Comparison of ENCODE assay signal across 9 mouse cellular contexts in genomic region chr15:61096021-61096781, GRCm38 (mm10).
A peak's percentile ranks its signal among the peaks of the same experiment; 100 is the strongest.
DNase-seq lines count a peak whose midpoint lies in the region; TF ChIP-seq lines count a peak whose summit lies in the region.
"Had no signal": no experiment of that assay in that cellular context is flagged by ENCODE, and none has a peak within 500 bp of the region (broad histone marks: within the 10 kb centered on the region; RNA-seq: fewer than 3 reads in every experiment).

No protein-coding gene starts in this region.

- no peaks in the 10 kb centered on the region for H3K9me3 ChIP-seq in CH12.LX (replicated peaks; ENCODE audit: low read length)
- H3K9me3 ChIP-seq: heart, embryonic 15.5 days had no signal

- peak; percentile 23 to 67; a peak in 2 of 4 replicates for TF ChIP-seq CTCF in CH12.LX (conservative IDR thresholded peaks at IDR 0.05 in 1 of 2, IDR thresholded peaks at IDR 0.05 in 1 of 2; ENCODE audit: low read depth in 2 of 2, low read length in 2 of 2)

- no peak overlapping the region for H3K4me3 ChIP-seq in CH12.LX (replicated peaks in 1 of 3; ENCODE audit: low read depth in 2 of 3, low read length in 2 of 3, poor library complexity in 1 of 3)
- H3K4me3 ChIP-seq: heart, embryonic 15.5 days had no signal

- H3K27me3 ChIP-seq in CH12.LX (replicated peaks): no peaks in the 10 kb centered on the region
- H3K27me3 ChIP-seq: heart, embryonic 15.5 days had no signal

- peak; percentile 39 for DNase-seq in heart, adult 8-10 months (ENCODE audit: low spot score)
- no peak for DNase-seq in heart, adult 11 months
- DNase-seq in CH12.LX (ENCODE audit: extremely low read depth): peak; percentile 24
- DNase-seq in embryo, embryonic 10.5 days (ENCODE audit: low spot score): peak; percentile 79
- peak; percentile 8 for DNase-seq in lung, postnatal 14 days
- no peak for DNase-seq in urinary bladder, adult 2 months (ENCODE audit: low spot score)
- no peak for DNase-seq in layer of hippocampus, adult 9-11 months
- no peak for DNase-seq in gastrocnemius, postnatal 10 days

- H3K4me2 ChIP-seq in CH12.LX (ENCODE audit: insufficient read depth, low read depth, poor library complexity, severe bottlenecking): no peak overlapping the region
- H3K4me2 ChIP-seq: heart, embryonic 15.5 days had no signal

- no peak for TF ChIP-seq EP300 in CH12.LX (IDR thresholded peaks at IDR 0.05; ENCODE audit: low read length)

- in situ Hi-C loops in CH12.LX (cut with MboI; ENCODE audit: low pct_ligation_motif_present, low pct_unique_long_range_greater_than_20kb, low sequenced_read_pairs): no loop called here

- no peak overlapping the region for H3K9ac ChIP-seq in CH12.LX (ENCODE audit: insufficient read depth, low read depth)
- H3K9ac ChIP-seq: heart, embryonic 15.5 days had no signal

- H3K79me2 ChIP-seq in CH12.LX (replicated peaks; ENCODE audit: control insufficient read depth, extremely low read depth, insufficient read depth, poor library complexity, severe bottlenecking): no peaks in the 10 kb centered on the region

- no peak for TF ChIP-seq POLR2A in CH12.LX (IDR thresholded peaks at IDR 0.05; ENCODE audit: low read depth, low read length)

- peak; percentile 78 for TF ChIP-seq RAD21 in CH12.LX (IDR thresholded peaks at IDR 0.05; ENCODE audit: low read depth, low read length)

- dilution Hi-C loops in CH12.LX (cut with MboI; ENCODE audit: extremely low pct_ligation_motif_present, extremely low pct_unique_long_range_greater_than_20kb, low sequenced_read_pairs): no loop called here

- H3K36me3 ChIP-seq in CH12.LX (replicated peaks in 1 of 2; ENCODE audit: control insufficient read depth in 1 of 2, insufficient read depth in 1 of 2, low read length in 1 of 2): no peaks in the 10 kb centered on the region
- H3K36me3 ChIP-seq: heart, embryonic 15.5 days had no signal

- no peaks in the 10 kb centered on the region for H3K4me1 ChIP-seq in CH12.LX (ENCODE audit: control insufficient read depth in 1 of 2, insufficient read depth in 2 of 2)
- H3K4me1 ChIP-seq: heart, embryonic 15.5 days had no signal

- H3K27ac ChIP-seq in CH12.LX (ENCODE audit: insufficient read depth, low read depth): no peak overlapping the region
- H3K27ac ChIP-seq: heart, embryonic 15.5 days had no signal

TF ChIP-seq in CH12.LX, 34 proteins besides CTCF, POLR2A, EP300 and RAD21:
- TF ChIP-seq NRF1 (IDR thresholded peaks at IDR 0.05; ENCODE audit: low read depth, low read length) (no peak), SMC3 (IDR thresholded peaks at IDR 0.05; ENCODE audit: low read depth, low read length) (peak; percentile 48), ZC3H11A (IDR thresholded peaks at IDR 0.05; ENCODE audit: low read depth, low read length) (0 out of 2 replicates have a peak, but pooled peaks have one; percentile 12), E2F4 (IDR thresholded peaks at IDR 0.05; ENCODE audit: insufficient replicate concordance, low read depth, low read length) (no peak), MAX (IDR thresholded peaks at IDR 0.05; ENCODE audit: low read length) (no peak)

Comparison
In these comparisons a context has a peak if more than half of its experiments do, and no peak if none do; other contexts are left out.
1. DNase-seq: peak in heart, adult 8-10 months (single experiment), CH12.LX (single experiment), embryo, embryonic 10.5 days (single experiment) and lung, postnatal 14 days (single experiment); none in heart, adult 11 months (single experiment), urinary bladder, adult 2 months (single experiment), layer of hippocampus, adult 9-11 months (single experiment) and gastrocnemius, postnatal 10 days (single experiment).